Mouse (Mus musculus): ENCODE results near the gene Smyd3. TPM values are rescaled to one million over a fixed set of nuclear protein-coding genes. Genes with fewer than 3 reads are reported as not detected.

Gene Smyd3
- total and polyA plus RNA-seq, 2 experiments from 2014 or later = 15.8 to 28.4 TPM

DNA sequence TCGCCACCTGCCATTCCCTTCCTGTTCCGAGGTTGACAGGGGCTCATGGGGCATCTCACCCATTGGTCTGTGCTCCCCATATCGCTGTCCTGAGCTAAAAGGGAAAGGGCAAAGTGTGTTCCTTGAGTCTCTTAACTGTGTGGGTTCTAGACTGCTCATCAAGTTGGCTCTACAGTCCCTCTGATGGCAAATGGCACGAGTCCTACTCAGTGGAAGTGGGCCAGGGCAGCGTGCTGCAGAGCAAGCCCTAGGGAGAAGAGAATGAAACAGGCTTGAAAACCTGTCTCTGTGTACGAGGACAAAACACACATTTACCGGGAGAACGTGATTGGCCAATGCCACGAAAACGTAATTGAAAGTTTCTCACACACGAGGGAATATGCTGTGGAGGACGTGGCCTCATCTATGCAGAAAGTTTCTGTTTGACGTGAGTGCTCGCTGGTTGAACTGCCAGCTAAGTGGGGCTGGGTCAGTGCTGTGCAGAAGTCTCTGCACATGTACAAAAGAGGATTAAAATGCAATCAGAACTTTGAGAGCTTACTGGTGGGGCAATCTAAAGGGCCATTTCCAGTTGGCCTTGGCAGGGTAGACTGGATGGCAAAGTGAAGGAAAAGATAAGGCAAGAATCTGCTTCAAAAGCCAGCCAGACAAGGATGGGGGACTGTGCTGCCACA lies 476.5 kb downstream of the Smyd3 start:
- Histone ChIP-seq H3K27ac (ENCODE audit: low read depth, low read length) (no peak overlapping the region), H3K9me3 (ENCODE audit: low read length) (no peaks in the 10 kb centered on the region), H3K36me3 (ENCODE audit: insufficient read depth, low read length) (no peaks in the 10 kb centered on the region), H3K4me3 (ENCODE audit: low read depth, low read length) (no peak overlapping the region), H3K4me2 (ENCODE audit: low read depth, low read length, poor library complexity, severe bottlenecking) (no peak overlapping the region), H3K4me1 (ENCODE audit: insufficient read depth, low read length) (peaks cover 5% of the 10 kb centered on the region; the same call in 1 of the 2 replicates), H3K27me3 (ENCODE audit: insufficient read depth, low read length) (0 out of 2 replicates have a peak, but pooled peaks cover 3% of the 10 kb centered on the region), H3K9ac (replicated peaks; ENCODE audit: low read length, poor library complexity, severe bottlenecking) (no peak overlapping the region)
- no peak for TF ChIP-seq CTCF (IDR thresholded peaks at IDR 0.05)
- 79% methylated on average over 14 of the region's 14 CpGs for WGBS
- DNase-seq (ENCODE audit: low spot score) = no peak
- no peak for ATAC-seq (ENCODE audit: low FRiP score)

DNA sequence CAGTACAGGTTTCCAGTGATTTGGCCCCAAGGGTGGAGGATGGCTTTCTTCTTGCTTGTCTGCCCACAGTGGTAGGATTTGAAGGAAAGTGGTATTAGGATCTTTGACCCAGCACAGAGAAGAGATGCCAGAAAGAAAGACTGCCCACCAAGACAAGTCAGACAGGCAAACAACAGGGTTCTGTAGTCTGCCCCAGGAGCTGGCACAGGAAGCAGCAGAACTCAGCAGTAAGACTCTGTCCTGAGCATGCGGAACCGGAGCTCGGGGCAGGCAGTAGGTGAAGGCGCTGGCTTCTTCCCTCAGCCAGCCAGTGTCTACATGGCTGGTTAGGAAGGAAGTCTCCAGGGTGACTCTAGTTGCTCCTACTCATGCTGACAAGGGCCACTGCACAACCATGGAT lies 479.0 kb downstream of the Smyd3 start:
- Histone ChIP-seq H3K27ac (ENCODE audit: low read depth, low read length) (no peak overlapping the region), H3K4me3 (ENCODE audit: low read depth, low read length) (no peak overlapping the region), H3K4me2 (ENCODE audit: low read depth, low read length, poor library complexity, severe bottlenecking) (no peak overlapping the region), H3K9me3 (ENCODE audit: low read length) (no peaks in the 10 kb centered on the region), H3K36me3 (ENCODE audit: insufficient read depth, low read length) (no peaks in the 10 kb centered on the region), H3K9ac (replicated peaks; ENCODE audit: low read length, poor library complexity, severe bottlenecking) (no peak overlapping the region), H3K4me1 (ENCODE audit: insufficient read depth, low read length) (no peaks in the 10 kb centered on the region), H3K27me3 (ENCODE audit: insufficient read depth, low read length) (0 out of 2 replicates have a peak, but pooled peaks cover 3% of the 10 kb centered on the region)
- TF ChIP-seq CTCF (IDR thresholded peaks at IDR 0.05) = no peak
- no peak for DNase-seq (ENCODE audit: low spot score)
- WGBS = 81% methylated on average over 4 of the region's 4 CpGs
- no peak for ATAC-seq (ENCODE audit: low FRiP score)

DNA sequence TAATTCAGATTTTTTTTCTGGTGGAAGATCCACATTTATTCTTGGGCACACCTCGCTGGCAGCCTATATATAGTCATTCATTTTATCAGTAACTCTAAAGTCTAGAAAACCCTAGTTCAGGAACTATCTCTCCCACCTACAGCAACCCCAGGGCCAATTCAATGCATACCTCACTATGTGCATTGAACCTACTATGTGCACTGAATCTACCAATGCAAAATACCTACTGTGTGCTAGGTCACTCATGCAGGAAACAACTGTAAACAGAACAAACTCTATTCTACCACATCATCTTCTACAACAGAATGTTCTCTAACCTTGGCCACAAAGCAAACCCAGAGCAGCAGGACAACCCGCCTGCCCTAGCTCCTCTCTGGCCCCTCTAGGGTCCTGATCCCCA lies 484.9 kb downstream of the Smyd3 start:
- Histone ChIP-seq H3K27me3 (ENCODE audit: insufficient read depth, low read length) (0 out of 2 replicates have a peak, but pooled peaks cover 3% of the 10 kb centered on the region), H3K4me1 (ENCODE audit: insufficient read depth, low read length) (no peaks in the 10 kb centered on the region), H3K4me3 (ENCODE audit: low read depth, low read length) (no peak overlapping the region), H3K9me3 (ENCODE audit: low read length) (no peaks in the 10 kb centered on the region), H3K9ac (replicated peaks; ENCODE audit: low read length, poor library complexity, severe bottlenecking) (no peak overlapping the region), H3K4me2 (ENCODE audit: low read depth, low read length, poor library complexity, severe bottlenecking) (no peak overlapping the region), H3K36me3 (ENCODE audit: insufficient read depth, low read length) (no peaks in the 10 kb centered on the region), H3K27ac (ENCODE audit: low read depth, low read length) (no peak overlapping the region)
- ATAC-seq (ENCODE audit: low FRiP score) (no peak), DNase-seq (ENCODE audit: low spot score) (no peak)
- no peak for TF ChIP-seq CTCF (IDR thresholded peaks at IDR 0.05)
- 93% methylated on average over 2 of the region's 2 CpGs for WGBS

DNA sequence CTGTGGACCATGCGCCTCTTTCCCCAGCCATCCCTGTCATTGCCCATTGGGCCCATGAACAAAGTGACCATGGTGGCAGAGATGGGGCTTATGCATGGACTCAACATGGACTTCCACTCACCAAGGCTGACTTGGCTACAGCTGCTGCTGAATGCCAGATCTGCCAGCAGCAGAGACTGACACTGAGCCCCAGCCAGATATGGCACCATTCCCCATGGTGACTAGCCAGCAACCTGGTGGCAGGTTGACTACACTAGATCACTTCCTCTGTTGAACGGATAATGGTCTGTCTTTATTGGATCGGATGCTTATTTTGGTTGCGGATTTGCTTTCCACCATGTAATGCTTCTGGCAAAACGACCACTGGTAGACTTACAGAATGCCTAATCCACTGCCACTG lies 486.3 kb downstream of the Smyd3 start:
- no peaks in the 10 kb centered on the region for H3K4me1 ChIP-seq (ENCODE audit: insufficient read depth, low read length)
- no peak overlapping the region for H3K4me2 ChIP-seq (ENCODE audit: low read depth, low read length, poor library complexity, severe bottlenecking)
- WGBS = 92% methylated on average over 5 of the region's 5 CpGs
- no peak overlapping the region for H3K27ac ChIP-seq (ENCODE audit: low read depth, low read length)
- no peak overlapping the region for H3K4me3 ChIP-seq (ENCODE audit: low read depth, low read length)
- DNase-seq (ENCODE audit: low spot score) (no peak), ATAC-seq (ENCODE audit: low FRiP score) (no peak)
- no peak for TF ChIP-seq CTCF (IDR thresholded peaks at IDR 0.05)
- no peaks in the 10 kb centered on the region for H3K27me3 ChIP-seq (ENCODE audit: insufficient read depth, low read length)
- H3K9me3 ChIP-seq (ENCODE audit: low read length) = no peaks in the 10 kb centered on the region
- H3K36me3 ChIP-seq (ENCODE audit: insufficient read depth, low read length) = no peaks in the 10 kb centered on the region
- H3K9ac ChIP-seq (replicated peaks; ENCODE audit: low read length, poor library complexity, severe bottlenecking) = no peak overlapping the region

DNA sequence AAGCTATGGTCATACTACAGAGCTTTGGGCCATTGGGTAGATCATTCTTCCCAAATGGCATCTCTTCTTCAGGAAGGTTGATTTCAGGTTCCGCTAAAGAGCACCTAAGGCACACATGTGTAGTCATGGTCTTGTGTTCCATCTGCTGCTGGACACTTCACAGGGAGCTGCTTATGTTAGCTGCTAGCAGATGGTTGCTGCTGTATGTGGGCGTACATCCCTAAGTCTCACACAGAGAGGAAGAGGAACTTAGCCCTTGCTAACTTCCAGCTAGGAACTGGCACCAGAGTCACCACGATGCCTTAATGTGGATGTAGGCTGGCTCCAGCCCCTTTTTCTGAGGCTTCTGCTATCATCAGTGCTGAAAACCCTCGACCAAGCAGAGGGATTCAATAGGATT lies 491.2 kb downstream of the Smyd3 start:
- Histone ChIP-seq H3K36me3 (ENCODE audit: insufficient read depth, low read length) (no peaks in the 10 kb centered on the region), H3K4me1 (ENCODE audit: insufficient read depth, low read length) (no peaks in the 10 kb centered on the region), H3K4me2 (ENCODE audit: low read depth, low read length, poor library complexity, severe bottlenecking) (no peak overlapping the region), H3K4me3 (ENCODE audit: low read depth, low read length) (no peak overlapping the region), H3K9ac (replicated peaks; ENCODE audit: low read length, poor library complexity, severe bottlenecking) (no peak overlapping the region), H3K27ac (ENCODE audit: low read depth, low read length) (no peak overlapping the region), H3K9me3 (ENCODE audit: low read length) (no peaks in the 10 kb centered on the region), H3K27me3 (ENCODE audit: insufficient read depth, low read length) (no peaks in the 10 kb centered on the region)
- TF ChIP-seq CTCF (IDR thresholded peaks at IDR 0.05) = no peak
- 83% methylated on average over 4 of the region's 4 CpGs for WGBS
- no peak for DNase-seq (ENCODE audit: low spot score)
- ATAC-seq (ENCODE audit: low FRiP score) = no peak

DNA sequence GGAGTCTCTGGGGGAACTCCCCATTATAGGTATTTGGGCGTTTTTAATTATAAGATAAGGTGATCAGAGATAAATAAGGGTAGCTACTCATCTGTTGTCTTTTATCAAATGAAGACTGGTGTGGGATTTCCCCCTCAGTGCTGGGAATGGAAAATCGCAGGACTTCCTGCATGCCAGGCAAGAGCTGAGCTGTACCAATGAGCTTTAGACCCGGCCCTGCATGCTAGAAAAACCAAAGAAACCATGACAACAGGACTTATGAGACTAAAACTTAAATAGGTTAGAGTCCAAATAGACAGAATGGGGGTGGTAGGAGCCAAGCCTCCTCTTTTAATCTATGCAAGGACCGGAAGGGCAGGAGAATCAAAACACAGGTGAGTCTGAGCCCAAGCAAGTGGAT lies 492.7 kb downstream of the Smyd3 start:
- 75% methylated on average over 4 of the region's 4 CpGs for WGBS

More for the DNA sequence above, 492.7 kb downstream of the Smyd3 start:
- H3K4me2 ChIP-seq (ENCODE audit: low read depth, low read length, poor library complexity, severe bottlenecking) = no peak overlapping the region
- no peaks in the 10 kb centered on the region for H3K36me3 ChIP-seq (ENCODE audit: insufficient read depth, low read length)
- no peaks in the 10 kb centered on the region for H3K9me3 ChIP-seq (ENCODE audit: low read length)
- DNase-seq (ENCODE audit: low spot score) = no peak
- no peak overlapping the region for H3K4me3 ChIP-seq (ENCODE audit: low read depth, low read length)
- no peaks in the 10 kb centered on the region for H3K27me3 ChIP-seq (ENCODE audit: insufficient read depth, low read length)
- no peak for ATAC-seq (ENCODE audit: low FRiP score)
- H3K4me1 ChIP-seq (ENCODE audit: insufficient read depth, low read length) = no peaks in the 10 kb centered on the region
- no peak overlapping the region for H3K9ac ChIP-seq (replicated peaks; ENCODE audit: low read length, poor library complexity, severe bottlenecking)
- H3K27ac ChIP-seq (ENCODE audit: low read depth, low read length) = no peak overlapping the region
- no peak for TF ChIP-seq CTCF (IDR thresholded peaks at IDR 0.05)

All from midbrain, postnatal 0 days (tissue).